Mouse (Mus musculus) cerebellum, adult 2 months (tissue): ENCODE measurements around the gene Astn2.

Experiments
- CTCF ChIP-seq: fragments of 200-500 bp; IDR thresholded peaks from 2 replicates; pipeline ENCODE4 v1.5.1; 2011; ENCODE audit warnings: low read depth, mild to moderate bottlenecking, control low read depth, low read length, moderate library complexity, borderline replicate concordance; ENCODE audit not compliant: insufficient read depth
- POLR2A ChIP-seq: fragments of 200-500 bp; IDR thresholded peaks from 2 replicates; pipeline ENCODE4 v1.6.1; 2011; ENCODE audit warnings: low read length, control low read depth, borderline replicate concordance; ENCODE audit not compliant: insufficient read depth

DNA sequence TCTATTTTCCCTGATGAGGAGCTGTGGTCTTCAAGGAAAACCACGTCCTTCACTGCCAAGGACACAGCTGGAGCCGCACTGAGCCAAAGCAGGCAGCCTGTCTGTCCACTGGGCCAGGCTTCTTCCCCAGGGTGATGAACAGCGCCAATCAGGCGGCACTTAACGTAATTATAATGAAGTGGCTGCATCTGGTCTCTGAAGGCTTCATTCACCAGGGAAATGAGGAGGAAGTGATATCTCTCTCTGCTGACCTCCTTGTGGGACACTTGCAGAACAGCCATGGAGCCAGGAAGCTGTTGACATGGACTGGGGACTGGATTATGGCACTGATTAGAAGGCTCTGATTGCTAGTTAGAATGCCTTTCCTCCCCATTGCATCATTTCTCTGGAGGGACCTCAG is 232.8 kb downstream of the Astn2 start:
- TF ChIP-seq POLR2A = no peak
- TF ChIP-seq CTCF = no peak
